In the genomic region with DNA sequence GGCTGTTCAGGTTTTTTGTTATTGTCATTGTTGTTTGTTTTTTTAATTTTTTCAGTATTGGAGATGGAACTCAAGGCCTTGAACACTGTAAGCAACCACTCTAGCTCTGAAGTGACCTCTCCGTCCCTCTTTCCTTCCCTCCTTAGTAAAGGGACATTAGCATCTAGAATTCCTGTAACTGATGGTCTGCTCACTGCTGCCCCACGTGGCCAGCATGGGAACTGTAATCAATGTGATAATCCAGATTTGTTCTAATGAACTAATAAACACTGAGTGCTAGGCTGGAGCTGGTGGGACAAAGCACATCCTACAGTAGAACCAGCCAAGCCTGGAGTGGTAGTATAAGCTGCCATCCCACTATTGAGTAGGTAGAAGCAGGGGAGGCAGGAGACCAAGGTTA, we compare ENCODE assay signal across 9 mouse cellular contexts. TPM values are rescaled to one million over a fixed set of nuclear protein-coding genes. Genes with fewer than 3 reads are reported as not detected.
DNase-seq lines count a peak whose midpoint lies in the region; ATAC-seq lines count a peak whose summit lies in the region.
"Had no signal": no experiment of that assay in that cellular context is flagged by ENCODE, and none has a peak within 500 bp of the region (broad histone marks: within the 10 kb centered on the region; RNA-seq: fewer than 3 reads in every experiment).

No protein-coding gene starts in this region.

- H3K27me3 ChIP-seq in kidney, embryonic 16.5 days (ENCODE audit: insufficient read depth, low read length), result no peaks in the 10 kb centered on the region
- 0 out of 2 replicates have a peak, but pooled peaks cover 2% of the 10 kb centered on the region for H3K27me3 ChIP-seq in embryonic facial prominence, embryonic 11.5 days (ENCODE audit: control insufficient read depth, insufficient read depth, low read length)
- no peaks in the 10 kb centered on the region for H3K27me3 ChIP-seq in intestine, embryonic 15.5 days (replicated peaks)

- H3K4me2 ChIP-seq in kidney, embryonic 16.5 days (replicated peaks; ENCODE audit: low read depth, low read length), result no peak overlapping the region
- no peak overlapping the region for H3K4me2 ChIP-seq in embryonic facial prominence, embryonic 11.5 days (ENCODE audit: low read depth, low read length)
- no peak overlapping the region for H3K4me2 ChIP-seq in intestine, embryonic 15.5 days (replicated peaks)
- H3K4me2 ChIP-seq: hindbrain, embryonic 15.5 days had no signal

- no peak for ATAC-seq in kidney, embryonic 16.5 days (ENCODE audit: low FRiP score, low TSS enrichment)
- no peak for ATAC-seq in embryonic facial prominence, embryonic 11.5 days (replicated peaks; ENCODE audit: insufficient number of reproducible peaks, low FRiP score, low TSS enrichment, low read depth)
- ATAC-seq in intestine, embryonic 15.5 days, result no peak

- H3K9me3 ChIP-seq in kidney, embryonic 16.5 days (ENCODE audit: low read length), result no peaks in the 10 kb centered on the region
- no peaks in the 10 kb centered on the region for H3K9me3 ChIP-seq in embryonic facial prominence, embryonic 11.5 days (replicated peaks; ENCODE audit: control insufficient read depth, low read length)
- no peaks in the 10 kb centered on the region for H3K9me3 ChIP-seq in intestine, embryonic 15.5 days
- H3K9me3 ChIP-seq: hindbrain, embryonic 15.5 days had no signal

- WGBS in kidney, embryonic 16.5 days, result 36% methylated on average over 2 of the region's 2 CpGs
- 24% methylated on average over 2 of the region's 2 CpGs for WGBS in embryonic facial prominence, embryonic 11.5 days
- WGBS in intestine, embryonic 15.5 days, result 44% methylated on average over 2 of the region's 2 CpGs

- no peaks in the 10 kb centered on the region for H3K36me3 ChIP-seq in kidney, embryonic 16.5 days (ENCODE audit: insufficient read depth, low read length)
- H3K36me3 ChIP-seq in embryonic facial prominence, embryonic 11.5 days (replicated peaks; ENCODE audit: control insufficient read depth, insufficient read depth, low read depth, low read length), result no peaks in the 10 kb centered on the region
- no peaks in the 10 kb centered on the region for H3K36me3 ChIP-seq in intestine, embryonic 15.5 days
- H3K36me3 ChIP-seq: hindbrain, embryonic 15.5 days had no signal

- H3K27ac ChIP-seq in kidney, embryonic 16.5 days (ENCODE audit: low read length), result no peak overlapping the region
- H3K27ac ChIP-seq in embryonic facial prominence, embryonic 11.5 days (replicated peaks; ENCODE audit: low read depth, low read length), result no peak overlapping the region
- H3K27ac ChIP-seq in intestine, embryonic 15.5 days, result no peak overlapping the region
- H3K27ac ChIP-seq: hindbrain, embryonic 15.5 days had no signal

- H3K9ac ChIP-seq in kidney, embryonic 16.5 days (replicated peaks; ENCODE audit: low read length), result no peak overlapping the region
- no peak overlapping the region for H3K9ac ChIP-seq in embryonic facial prominence, embryonic 11.5 days (replicated peaks; ENCODE audit: low read length)
- H3K9ac ChIP-seq in intestine, embryonic 15.5 days, result no peak overlapping the region
- H3K9ac ChIP-seq: hindbrain, embryonic 15.5 days had no signal

- DNase-seq in kidney, adult 18-20 months, result peak; percentile 63
- peak; percentile 22 for DNase-seq in urinary bladder, postnatal 14 days (ENCODE audit: low spot score)
- no peak for DNase-seq in urinary bladder, postnatal 36 days (ENCODE audit: low spot score in 2 of 2)
- DNase-seq in embryonic facial prominence, embryonic 11.5 days (ENCODE audit: low spot score), result peak; percentile 39
- DNase-seq in retina, postnatal 7 days (ENCODE audit: low read depth, low spot score), result peak; percentile 48
- DNase-seq in urinary bladder, postnatal 10 days (ENCODE audit: low spot score), result no peak

- no peaks in the 10 kb centered on the region for H3K4me1 ChIP-seq in kidney, embryonic 16.5 days (ENCODE audit: insufficient read depth, low read length)
- no peaks in the 10 kb centered on the region for H3K4me1 ChIP-seq in embryonic facial prominence, embryonic 11.5 days (ENCODE audit: control insufficient read depth, insufficient read depth, low read length)
- 0 out of 2 replicates have a peak, but pooled peaks cover 4% of the 10 kb centered on the region for H3K4me1 ChIP-seq in intestine, embryonic 15.5 days (replicated peaks)
- H3K4me1 ChIP-seq: hindbrain, embryonic 15.5 days had no signal

- no peak overlapping the region for H3K4me3 ChIP-seq in kidney, embryonic 16.5 days (ENCODE audit: low read length)
- H3K4me3 ChIP-seq in embryonic facial prominence, embryonic 11.5 days (ENCODE audit: low read depth, low read length), result no peak overlapping the region
- no peak overlapping the region for H3K4me3 ChIP-seq in intestine, embryonic 15.5 days (replicated peaks)
- H3K4me3 ChIP-seq: hindbrain, embryonic 15.5 days had no signal

RNA-seq across cellular contexts. Expression of gene Acp5, which starts 3.0 kb away (rescaled TPM):
- 5.8 and 6.7 TPM in 2 replicates for polyA plus RNA-seq in kidney, embryonic 16.5 days (2015; fragmentation: Nextera tagmentation; extraction: Ambion mirVana)
- 14.3 and 15.7 TPM in 2 replicates for polyA plus RNA-seq in embryonic facial prominence, embryonic 11.5 days (2014; fragmentation: Nextera tagmentation; extraction: Ambion mirVana)
- 39.0 and 49.8 TPM in 2 replicates for polyA plus RNA-seq in intestine, embryonic 15.5 days (2015; fragmentation: Nextera tagmentation; extraction: Ambion mirVana)

RNA-seq across cellular contexts. Expression of gene Pigyl, which starts 18.2 kb away (rescaled TPM):
- polyA plus RNA-seq in kidney, embryonic 16.5 days (2015; fragmentation: Nextera tagmentation; extraction: Ambion mirVana), result 70.2 and 72.4 TPM in 2 replicates
- 52.7 and 58.2 TPM in 2 replicates for polyA plus RNA-seq in embryonic facial prominence, embryonic 11.5 days (2014; fragmentation: Nextera tagmentation; extraction: Ambion mirVana)
- 88.6 and 90.0 TPM in 2 replicates for polyA plus RNA-seq in intestine, embryonic 15.5 days (2015; fragmentation: Nextera tagmentation; extraction: Ambion mirVana)

RNA-seq across cellular contexts. Expression of gene Elof1, which starts 21.5 kb away (rescaled TPM):
- 195 and 203 TPM in 2 replicates for polyA plus RNA-seq in kidney, embryonic 16.5 days (2015; fragmentation: Nextera tagmentation; extraction: Ambion mirVana)
- 210 and 215 TPM in 2 replicates for polyA plus RNA-seq in embryonic facial prominence, embryonic 11.5 days (2014; fragmentation: Nextera tagmentation; extraction: Ambion mirVana)
- 143 and 157 TPM in 2 replicates for polyA plus RNA-seq in intestine, embryonic 15.5 days (2015; fragmentation: Nextera tagmentation; extraction: Ambion mirVana)

RNA-seq across cellular contexts. Expression of gene Cnn1, which starts 39.5 kb away (rescaled TPM):
- polyA plus RNA-seq in kidney, embryonic 16.5 days (2015; fragmentation: Nextera tagmentation; extraction: Ambion mirVana), result 13.3 and 49.9 TPM in 2 replicates
- 1.4 and 4.0 TPM in 2 replicates for polyA plus RNA-seq in embryonic facial prominence, embryonic 11.5 days (2014; fragmentation: Nextera tagmentation; extraction: Ambion mirVana)
- 281 and 303 TPM in 2 replicates for polyA plus RNA-seq in intestine, embryonic 15.5 days (2015; fragmentation: Nextera tagmentation; extraction: Ambion mirVana)

RNA-seq across cellular contexts. Expression of gene Zfp872, which starts 49.4 kb away (rescaled TPM):
- 0.20 and 0.32 TPM in 2 replicates for polyA plus RNA-seq in kidney, embryonic 16.5 days (2015; fragmentation: Nextera tagmentation; extraction: Ambion mirVana)
- polyA plus RNA-seq in embryonic facial prominence, embryonic 11.5 days (2014; fragmentation: Nextera tagmentation; extraction: Ambion mirVana), result 0.10 and 0.11 TPM in 2 replicates
- 0.29 and 0.90 TPM in 2 replicates for polyA plus RNA-seq in intestine, embryonic 15.5 days (2015; fragmentation: Nextera tagmentation; extraction: Ambion mirVana)

Comparison
In these comparisons a context has a peak if more than half of its experiments do, and no peak if none do; other contexts are left out.
1. DNase-seq: peak in kidney, adult 18-20 months (single experiment), urinary bladder, postnatal 14 days (single experiment), embryonic facial prominence, embryonic 11.5 days (single experiment) and retina, postnatal 7 days (single experiment); none in urinary bladder, postnatal 36 days (0 of 2) and urinary bladder, postnatal 10 days (single experiment).